Mouse (Mus musculus) embryonic facial prominence, embryonic 14.5 days (tissue): ENCODE results near the gene Lhfpl3. TPM values are rescaled to one million over a fixed set of nuclear protein-coding genes. Genes with fewer than 3 reads are reported as not detected.

Source experiments
- ATAC-seq: fragments of 200-750 bp; cut with Nextera tagmentation; 2 replicates; pipeline ENCODE4 v1.8.0; 2017; ENCODE audit warnings: low read depth, moderate number of reproducible peaks, moderate TSS enrichment
- DNase-seq: peaks from one replicate; pipeline ENCODE4 v3.0.0-alpha.2; 2015; ENCODE audit warnings: low spot score
- H3K27ac ChIP-seq: fragments of 300-500 bp; sonication (generic); replicated peaks from 2 replicates; pipeline ENCODE4 v1.5.1; 2014; ENCODE audit warnings: low read depth, mild to moderate bottlenecking, low read length, moderate library complexity
- H3K27me3 ChIP-seq: fragments of 300-500 bp; sonication (generic); replicated peaks from 2 replicates; pipeline ENCODE4 v1.6.1; 2014; ENCODE audit warnings: low read length; ENCODE audit not compliant: control insufficient read depth, insufficient read depth
- H3K36me3 ChIP-seq: fragments of 300-500 bp; sonication (generic); 2 replicates; pipeline ENCODE4 v1.6.1; 2014; ENCODE audit warnings: low read length, mixed read lengths; ENCODE audit not compliant: control insufficient read depth, insufficient read depth
- H3K4me1 ChIP-seq: fragments of 300-500 bp; sonication (generic); 2 replicates; pipeline ENCODE4 v1.6.1; 2014; ENCODE audit warnings: antibody characterized with exemption, low read length; ENCODE audit not compliant: control insufficient read depth, insufficient read depth
- H3K4me2 ChIP-seq: fragments of 300-500 bp; sonication (generic); 2 replicates; pipeline ENCODE4 v1.6.1; 2014; ENCODE audit warnings: low read depth, mild to moderate bottlenecking, low read length, moderate library complexity, mixed read lengths
- H3K4me3 ChIP-seq: fragments of 300-500 bp; sonication (generic); 2 replicates; pipeline ENCODE4 v1.5.1; 2014; ENCODE audit warnings: low read depth, mild to moderate bottlenecking, low read length
- H3K9ac ChIP-seq: fragments of 300-500 bp; sonication (generic); 2 replicates; pipeline ENCODE4 v1.6.1; 2014; ENCODE audit warnings: low read depth, mild to moderate bottlenecking, low read length, moderate library complexity, mixed read lengths
- H3K9me3 ChIP-seq: fragments of 300-500 bp; sonication (generic); 2 replicates; pipeline ENCODE4 v1.6.1; 2016; ENCODE audit warnings: low read length; ENCODE audit not compliant: control insufficient read depth
- WGBS: fragments of 180-500 bp; shearing (Covaris S2); extraction: QIAGEN DNeasy Blood & Tissue Kit; methylation state at CpG from one replicate; pipeline ENCODE4 v1.1.7; 2014; 5-methylcytosine and 5-hydroxymethylcytosine counted together
- polyA plus RNA-seq: library from polyadenylated mRNA; unstranded; fragments of >200 nt; fragmentation: Nextera tagmentation; extraction: Ambion mirVana; gene quantifications from 2 replicates; pipeline ENCODE4 v1.2.1, GENCODE M21; 2014

The Lhfpl3 gene
- polyA plus RNA-seq, 1 experiment from 2014 or later = 0.97 TPM

DNA sequence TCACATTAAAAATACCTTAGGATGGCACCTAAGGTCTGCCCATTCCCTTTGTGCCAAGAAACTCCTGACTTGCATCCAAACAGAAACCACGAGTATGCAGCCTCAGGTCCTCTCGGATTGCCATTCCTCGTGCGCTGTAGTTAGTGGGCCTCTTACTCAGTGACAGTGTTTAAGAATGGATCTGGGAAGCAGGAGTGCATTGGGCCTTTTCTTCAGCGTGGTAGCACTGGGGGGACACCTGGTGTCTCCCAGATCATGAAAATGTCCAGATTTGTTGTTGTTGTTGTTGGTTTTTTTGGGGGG is 289.8 kb downstream of the Lhfpl3 start:
- 48% methylated on average over 5 of the region's 5 CpGs for WGBS
- no peak overlapping the region for H3K4me3 ChIP-seq
- no peak overlapping the region for H3K27ac ChIP-seq
- H3K27me3 ChIP-seq = no peaks in the 10 kb centered on the region
- no peaks in the 10 kb centered on the region for H3K9me3 ChIP-seq
- no peak overlapping the region for H3K9ac ChIP-seq
- DNase-seq (no peak), ATAC-seq (peak; percentile 71)
- H3K4me1 ChIP-seq = peaks cover 11% of the 10 kb centered on the region
- H3K36me3 ChIP-seq = no peaks in the 10 kb centered on the region
- H3K4me2 ChIP-seq = no peak overlapping the region

DNA sequence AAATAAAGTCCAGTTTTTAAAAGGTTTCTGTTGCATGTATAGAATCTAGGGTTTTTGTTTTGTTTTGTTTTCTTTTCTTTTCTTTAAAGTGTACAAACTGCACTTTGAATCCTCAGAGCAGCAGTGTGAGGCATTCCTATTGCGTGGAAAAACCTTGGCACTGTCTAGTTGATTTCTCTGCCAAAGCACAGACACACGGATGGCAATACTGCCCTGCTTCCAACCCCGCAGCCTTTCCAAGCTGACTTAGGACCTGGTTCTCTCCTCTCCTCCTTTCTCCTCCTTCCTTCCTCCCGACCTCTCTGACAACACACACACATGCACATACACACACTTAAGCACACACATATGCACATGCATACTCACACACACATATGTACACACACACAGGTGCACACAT is 294.6 kb downstream of the Lhfpl3 start:
- 56% methylated on average over 4 of the region's 4 CpGs for WGBS
- no peaks in the 10 kb centered on the region for H3K27me3 ChIP-seq
- no peak overlapping the region for H3K27ac ChIP-seq
- H3K4me3 ChIP-seq = no peak overlapping the region
- H3K36me3 ChIP-seq = no peaks in the 10 kb centered on the region
- H3K9ac ChIP-seq = no peak overlapping the region
- no peak overlapping the region for H3K4me2 ChIP-seq
- ATAC-seq (no peak), DNase-seq (no peak)
- H3K4me1 ChIP-seq = peaks cover 7% of the 10 kb centered on the region; the same call in 1 of the 2 replicates
- no peaks in the 10 kb centered on the region for H3K9me3 ChIP-seq

DNA sequence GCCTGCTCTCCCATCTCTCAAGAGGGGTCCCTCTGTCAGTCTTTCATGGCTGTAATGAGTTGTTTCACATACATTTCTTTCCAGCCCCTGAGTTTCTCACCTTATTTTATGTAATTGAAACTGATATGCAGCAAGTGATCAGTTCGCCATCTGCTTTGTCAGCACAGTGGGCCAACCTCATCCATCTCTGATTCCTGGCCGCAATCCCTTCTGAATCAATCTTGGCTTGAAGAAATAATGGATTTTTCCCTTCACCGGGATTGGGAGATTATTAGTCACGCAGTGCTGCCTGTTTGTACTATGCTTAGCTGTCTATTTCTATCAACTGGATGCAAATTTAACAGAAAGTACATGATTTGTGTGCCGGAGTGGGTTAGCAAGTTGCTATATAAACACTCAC is 297.0 kb downstream of the Lhfpl3 start:
- H3K4me3 ChIP-seq = no peak overlapping the region
- DNase-seq (no peak), ATAC-seq (no peak)
- H3K9me3 ChIP-seq = no peaks in the 10 kb centered on the region
- H3K4me1 ChIP-seq = peaks cover 5% of the 10 kb centered on the region; the same call in 1 of the 2 replicates
- H3K36me3 ChIP-seq = no peaks in the 10 kb centered on the region
- H3K27me3 ChIP-seq = no peaks in the 10 kb centered on the region
- H3K4me2 ChIP-seq = no peak overlapping the region
- H3K27ac ChIP-seq = no peak overlapping the region
- 79% methylated on average over 5 of the region's 5 CpGs for WGBS
- no peak overlapping the region for H3K9ac ChIP-seq

DNA sequence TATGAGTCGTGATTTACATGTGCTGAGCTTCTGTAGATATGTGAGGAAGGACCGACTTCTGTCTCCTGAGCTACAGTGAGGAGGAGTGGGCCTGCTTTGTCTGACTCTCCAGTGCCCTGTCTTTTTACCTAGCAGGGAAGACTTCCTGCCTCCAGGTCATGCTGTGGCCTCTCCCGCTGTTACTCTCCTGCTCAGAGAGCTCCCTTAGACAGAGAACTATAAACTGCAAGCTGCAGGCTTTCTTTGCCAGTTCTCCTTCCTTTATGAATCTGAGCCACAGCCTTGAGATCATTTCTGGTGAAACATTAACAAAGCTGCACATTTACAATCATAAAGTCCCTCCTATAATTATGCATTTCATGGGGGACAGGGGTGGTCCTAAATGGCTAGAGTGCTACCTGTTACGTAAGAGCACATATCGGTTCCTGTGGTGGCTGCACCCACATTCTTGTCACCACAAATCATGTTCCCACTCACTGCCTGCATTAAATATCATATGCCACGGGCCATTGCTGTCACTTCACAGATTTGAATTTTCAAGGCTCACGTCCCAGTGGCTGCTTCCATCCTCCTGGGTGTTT is 303.3 kb downstream of the Lhfpl3 start:
- no peaks in the 10 kb centered on the region for H3K4me1 ChIP-seq
- H3K27ac ChIP-seq = no peak overlapping the region
- 67% methylated on average over 7 of the region's 7 CpGs for WGBS
- no peak overlapping the region for H3K4me3 ChIP-seq
- ATAC-seq = no peak
- no peaks in the 10 kb centered on the region for H3K36me3 ChIP-seq
- no peaks in the 10 kb centered on the region for H3K27me3 ChIP-seq
- DNase-seq = no peak
- no peak overlapping the region for H3K9ac ChIP-seq
- H3K9me3 ChIP-seq = no peaks in the 10 kb centered on the region
- no peak overlapping the region for H3K4me2 ChIP-seq

DNA sequence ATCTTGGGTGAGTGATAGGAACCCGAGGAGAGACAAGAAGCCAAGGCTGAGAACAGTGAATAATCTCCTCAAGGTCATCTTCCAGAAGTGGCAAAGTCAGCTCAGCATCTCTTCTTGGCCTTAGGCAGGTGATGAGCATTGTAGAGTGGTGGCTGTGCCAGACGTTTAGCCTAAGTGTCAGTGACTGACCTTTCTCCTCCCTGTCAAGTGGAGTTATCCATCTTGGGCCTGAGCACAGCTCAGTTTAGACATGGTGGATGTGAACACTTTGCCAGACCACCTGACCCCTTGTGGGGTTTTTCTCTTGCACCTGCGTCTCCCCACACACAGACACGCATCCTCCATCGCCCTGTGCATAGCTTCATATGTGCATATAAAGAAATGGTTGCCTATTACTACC is 305.6 kb downstream of the Lhfpl3 start:
- Histone ChIP-seq H3K4me2 (no peak overlapping the region), H3K9ac (no peak overlapping the region), H3K27ac (no peak overlapping the region), H3K9me3 (no peaks in the 10 kb centered on the region), H3K4me3 (no peak overlapping the region), H3K27me3 (no peaks in the 10 kb centered on the region), H3K4me1 (no peaks in the 10 kb centered on the region), H3K36me3 (no peaks in the 10 kb centered on the region)
- ATAC-seq (no peak), DNase-seq (no peak)
- 79% methylated on average over 5 of the region's 5 CpGs for WGBS

DNA sequence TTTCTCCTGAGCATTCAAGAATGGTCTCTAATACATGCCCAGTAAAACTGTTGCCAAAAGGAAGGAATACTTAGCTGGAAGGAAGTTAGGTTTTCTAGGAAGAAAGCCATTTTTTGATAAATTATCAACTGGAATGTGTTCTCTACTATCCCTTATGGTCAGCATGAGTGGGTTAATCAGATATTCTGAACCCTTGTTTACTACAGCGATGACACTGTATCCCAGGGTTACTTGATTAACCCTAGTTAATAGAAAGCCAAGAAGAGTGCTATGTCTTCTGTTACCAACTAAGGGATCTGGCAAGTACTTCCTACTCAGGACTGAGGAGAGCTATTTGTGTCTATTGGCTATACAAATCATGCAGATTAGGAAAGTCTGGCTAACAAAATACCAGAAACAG is 349.0 kb downstream of the Lhfpl3 start:
- Histone ChIP-seq H3K4me3 (no peak overlapping the region), H3K9me3 (no peaks in the 10 kb centered on the region), H3K4me1 (no peaks in the 10 kb centered on the region), H3K36me3 (no peaks in the 10 kb centered on the region), H3K4me2 (no peak overlapping the region), H3K27me3 (no peaks in the 10 kb centered on the region), H3K9ac (no peak overlapping the region), H3K27ac (no peak overlapping the region)
- ATAC-seq (no peak), DNase-seq (no peak)
- WGBS = 72% methylated on average over 1 of the region's 1 CpGs

- no peaks in the 10 kb centered on the region for H3K4me1 ChIP-seq
- H3K4me2 ChIP-seq = no peak overlapping the region
- no peaks in the 10 kb centered on the region for H3K27me3 ChIP-seq
- WGBS = 68% methylated on average over 2 of the region's 2 CpGs
- ATAC-seq = no peak
- no peak overlapping the region for H3K9ac ChIP-seq
- no peaks in the 10 kb centered on the region for H3K9me3 ChIP-seq
- DNase-seq = no peak
- no peak overlapping the region for H3K27ac ChIP-seq
- H3K4me3 ChIP-seq = no peak overlapping the region
- no peaks in the 10 kb centered on the region for H3K36me3 ChIP-seq
These were observed 360.7 kb downstream of the Lhfpl3 start for GRCm38 (mm10) chr5:23106536-23106935.

DNA sequence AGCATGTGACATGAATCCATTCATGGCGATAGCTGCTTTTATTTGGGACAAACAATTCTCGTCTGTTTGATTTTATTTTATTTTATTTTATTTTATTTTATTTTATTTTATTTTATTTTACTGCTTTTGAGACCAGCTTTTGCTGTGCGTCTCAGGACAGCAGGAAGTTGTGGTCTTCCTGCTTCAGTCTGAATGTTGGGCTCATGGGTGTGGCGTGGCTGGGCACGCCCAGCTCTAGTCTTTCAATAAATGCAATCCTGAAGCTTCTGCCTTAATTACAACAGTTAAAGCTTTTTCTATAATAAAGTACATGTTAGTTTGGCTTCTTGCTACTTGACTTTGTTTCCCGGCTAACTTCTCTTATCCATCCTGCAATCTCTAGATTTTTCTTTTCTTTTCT is 365.4 kb downstream of the Lhfpl3 start:
- WGBS = 84% methylated on average over 6 of the region's 6 CpGs
- Histone ChIP-seq H3K27ac (no peak overlapping the region), H3K36me3 (no peaks in the 10 kb centered on the region), H3K4me3 (no peak overlapping the region), H3K4me2 (no peak overlapping the region), H3K9me3 (no peaks in the 10 kb centered on the region), H3K27me3 (no peaks in the 10 kb centered on the region), H3K9ac (no peak overlapping the region), H3K4me1 (no peaks in the 10 kb centered on the region)
- no peak for DNase-seq
- no peak for ATAC-seq

- Histone ChIP-seq H3K9ac (no peak overlapping the region), H3K36me3 (no peaks in the 10 kb centered on the region)
- 90% methylated on average over 4 of the region's 4 CpGs for WGBS
These were observed 368.4 kb downstream of the Lhfpl3 start for GRCm38 (mm10) chr5:23114249-23114648.

More at GRCm38 (mm10) chr5:23114249-23114648, 368.4 kb downstream of the Lhfpl3 start:
- DNase-seq (no peak), ATAC-seq (no peak)
- H3K4me1 ChIP-seq = no peaks in the 10 kb centered on the region
- no peak overlapping the region for H3K4me3 ChIP-seq
- H3K27ac ChIP-seq = no peak overlapping the region
- H3K27me3 ChIP-seq = no peaks in the 10 kb centered on the region
- H3K4me2 ChIP-seq = no peak overlapping the region
- no peaks in the 10 kb centered on the region for H3K9me3 ChIP-seq
